Mouse (Mus musculus): ENCODE data around the gene Chn1. TPM values are rescaled to one million over a fixed set of nuclear protein-coding genes. Genes with fewer than 3 reads are reported as not detected.

Chn1 gene
- polyA plus RNA-seq, 1 experiment = 1.7 TPM

DNA sequence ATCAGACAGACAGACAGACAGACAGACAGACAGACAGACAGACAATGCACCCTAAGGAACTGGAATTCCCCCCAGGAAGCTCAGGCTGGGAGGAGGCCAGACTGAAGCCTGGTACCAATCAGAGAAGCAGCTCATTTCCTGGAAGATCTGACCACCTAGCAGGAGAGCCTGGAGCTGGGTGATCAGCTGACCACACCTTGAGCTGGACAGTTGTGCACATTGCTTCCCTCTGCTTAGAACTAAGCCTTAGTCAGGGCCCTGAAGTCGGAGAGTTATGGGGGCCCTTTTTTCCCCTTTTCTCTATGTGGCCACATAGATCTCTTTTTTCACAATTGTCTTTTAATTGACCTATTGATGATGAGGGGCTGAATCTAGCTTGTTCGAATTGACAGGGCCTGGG is 168.0 kb downstream of the Chn1 start:
- 83% methylated on average over 2 of the region's 2 CpGs for WGBS
- no peak overlapping the region for H3K4me3 ChIP-seq (ENCODE audit: low read depth, low read length)
- H3K27ac ChIP-seq (ENCODE audit: insufficient read depth, low read depth, low read length) = no peak overlapping the region
- no peaks in the 10 kb centered on the region for H3K27me3 ChIP-seq (ENCODE audit: control insufficient read depth, insufficient read depth, low read length)
- TF ChIP-seq CTCF (IDR thresholded peaks at IDR 0.05; ENCODE audit: extremely low read depth, insufficient read length, insufficient replicate concordance, low read depth, low read length) (no peak), POLR2A (IDR thresholded peaks at IDR 0.05; ENCODE audit: low read depth, low read length) (no peak)
- H3K36me3 ChIP-seq (ENCODE audit: control insufficient read depth, insufficient read depth, low read length) = no peaks in the 10 kb centered on the region
- H3K4me1 ChIP-seq (ENCODE audit: control insufficient read depth, insufficient read depth, insufficient read length, low read length) = no peaks in the 10 kb centered on the region

DNA sequence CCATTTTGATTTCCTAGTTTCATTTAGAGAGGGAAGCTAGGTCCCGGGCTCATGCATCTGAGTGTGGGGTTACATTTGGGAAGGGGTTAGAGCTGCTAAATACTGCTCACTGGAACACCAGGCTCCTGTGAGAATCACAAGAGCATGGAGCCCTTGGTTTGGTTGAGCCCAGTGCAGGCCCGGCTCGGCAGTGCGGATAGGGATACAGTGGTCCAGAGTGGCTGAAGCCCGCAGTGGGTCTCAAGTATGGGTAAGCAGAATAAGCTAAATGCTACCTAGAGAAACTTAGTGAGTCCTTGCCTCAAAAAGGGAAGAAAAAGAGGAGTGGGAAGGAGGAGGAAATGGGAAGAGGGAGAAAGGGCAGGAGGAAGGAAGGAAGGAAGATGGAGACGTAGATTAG is 168.5 kb downstream of the Chn1 start:
- WGBS = 93% methylated on average over 6 of the region's 6 CpGs
- Histone ChIP-seq H3K27ac (ENCODE audit: insufficient read depth, low read depth, low read length) (no peak overlapping the region), H3K4me1 (ENCODE audit: control insufficient read depth, insufficient read depth, insufficient read length, low read length) (no peaks in the 10 kb centered on the region), H3K4me3 (ENCODE audit: low read depth, low read length) (no peak overlapping the region), H3K36me3 (ENCODE audit: control insufficient read depth, insufficient read depth, low read length) (no peaks in the 10 kb centered on the region), H3K27me3 (ENCODE audit: control insufficient read depth, insufficient read depth, low read length) (no peaks in the 10 kb centered on the region)
- TF ChIP-seq POLR2A (IDR thresholded peaks at IDR 0.05; ENCODE audit: low read depth, low read length) (no peak), CTCF (IDR thresholded peaks at IDR 0.05; ENCODE audit: extremely low read depth, insufficient read length, insufficient replicate concordance, low read depth, low read length) (no peak)

DNA sequence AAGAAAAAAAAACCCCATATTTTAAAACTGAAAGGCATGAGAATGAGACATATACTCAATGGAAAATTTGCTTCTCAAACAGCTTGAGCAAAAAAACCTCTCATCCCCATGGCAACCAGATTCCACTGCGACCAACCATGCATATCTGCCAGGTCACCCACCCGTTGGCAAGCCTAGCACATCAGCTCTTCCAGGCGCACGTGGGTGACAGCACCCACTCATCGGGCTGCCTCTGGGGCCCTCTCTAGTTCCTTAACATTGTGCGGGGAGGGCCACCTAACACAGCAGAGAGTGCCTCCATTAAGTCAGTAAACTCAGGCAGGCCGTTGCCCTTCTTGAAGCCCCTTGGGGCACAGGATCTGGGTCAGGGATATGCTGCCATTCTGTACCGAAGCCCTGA is 170.1 kb downstream of the Chn1 start:
- no peak overlapping the region for H3K4me3 ChIP-seq (ENCODE audit: low read depth, low read length)
- no peak overlapping the region for H3K27ac ChIP-seq (ENCODE audit: insufficient read depth, low read depth, low read length)
- no peaks in the 10 kb centered on the region for H3K27me3 ChIP-seq (ENCODE audit: control insufficient read depth, insufficient read depth, low read length)
- 69% methylated on average over 8 of the region's 8 CpGs for WGBS
- TF ChIP-seq CTCF (IDR thresholded peaks at IDR 0.05; ENCODE audit: extremely low read depth, insufficient read length, insufficient replicate concordance, low read depth, low read length) (no peak), POLR2A (IDR thresholded peaks at IDR 0.05; ENCODE audit: low read depth, low read length) (no peak)
- no peaks in the 10 kb centered on the region for H3K36me3 ChIP-seq (ENCODE audit: control insufficient read depth, insufficient read depth, low read length)
- no peaks in the 10 kb centered on the region for H3K4me1 ChIP-seq (ENCODE audit: control insufficient read depth, insufficient read depth, insufficient read length, low read length)

- TF ChIP-seq POLR2A (IDR thresholded peaks at IDR 0.05; ENCODE audit: low read depth, low read length) = no peak
- no peak for TF ChIP-seq CTCF (IDR thresholded peaks at IDR 0.05; ENCODE audit: extremely low read depth, insufficient read length, insufficient replicate concordance, low read depth, low read length)
- H3K4me3 ChIP-seq (ENCODE audit: low read depth, low read length) = no peak overlapping the region
- 74% methylated on average over 2 of the region's 2 CpGs for WGBS
These were observed 170.6 kb downstream of the Chn1 start for GRCm38 (mm10) chr2:73604579-73604978.

GRCm38 (mm10) chr2:73600650-73601049 is 174.5 kb downstream of the Chn1 start:
- no peaks in the 10 kb centered on the region for H3K4me1 ChIP-seq (ENCODE audit: control insufficient read depth, insufficient read depth, insufficient read length, low read length)
- no peak for TF ChIP-seq POLR2A (IDR thresholded peaks at IDR 0.05; ENCODE audit: low read depth, low read length)
- no peak for TF ChIP-seq CTCF (IDR thresholded peaks at IDR 0.05; ENCODE audit: extremely low read depth, insufficient read length, insufficient replicate concordance, low read depth, low read length)
- no peaks in the 10 kb centered on the region for H3K36me3 ChIP-seq (ENCODE audit: control insufficient read depth, insufficient read depth, low read length)
- H3K4me3 ChIP-seq (ENCODE audit: low read depth, low read length) = no peak overlapping the region
- 32% methylated on average over 2 of the region's 2 CpGs for WGBS
- no peak overlapping the region for H3K27ac ChIP-seq (ENCODE audit: insufficient read depth, low read depth, low read length)
- H3K27me3 ChIP-seq (ENCODE audit: control insufficient read depth, insufficient read depth, low read length) = no peaks in the 10 kb centered on the region

More at GRCm38 (mm10) chr2:73604579-73604978, 170.6 kb downstream of the Chn1 start:
- Histone ChIP-seq H3K27ac (ENCODE audit: insufficient read depth, low read depth, low read length) (no peak overlapping the region), H3K27me3 (ENCODE audit: control insufficient read depth, insufficient read depth, low read length) (no peaks in the 10 kb centered on the region), H3K36me3 (ENCODE audit: control insufficient read depth, insufficient read depth, low read length) (no peaks in the 10 kb centered on the region), H3K4me1 (ENCODE audit: control insufficient read depth, insufficient read depth, insufficient read length, low read length) (no peaks in the 10 kb centered on the region)

GRCm38 (mm10) chr2:73597772-73598171 is 177.4 kb downstream of the Chn1 start:
- 90% methylated on average over 11 of the region's 11 CpGs for whole genome bisulfite sequencing
- Histone ChIP-seq H3K27ac (ENCODE audit: insufficient read depth, low read depth, low read length) (no peak overlapping the region), H3K4me3 (ENCODE audit: low read depth, low read length) (no peak overlapping the region), H3K36me3 (ENCODE audit: control insufficient read depth, insufficient read depth, low read length) (no peaks in the 10 kb centered on the region), H3K4me1 (ENCODE audit: control insufficient read depth, insufficient read depth, insufficient read length, low read length) (peaks cover 2% of the 10 kb centered on the region; the same call in 1 of the 2 replicates), H3K27me3 (ENCODE audit: control insufficient read depth, insufficient read depth, low read length) (no peaks in the 10 kb centered on the region)
- no peak for TF ChIP-seq CTCF (IDR thresholded peaks at IDR 0.05; ENCODE audit: extremely low read depth, insufficient read length, insufficient replicate concordance, low read depth, low read length)
- TF ChIP-seq POLR2A (IDR thresholded peaks at IDR 0.05; ENCODE audit: low read depth, low read length) = no peak

GRCm38 (mm10) chr2:73596786-73597185 is 178.4 kb downstream of the Chn1 start:
- H3K4me1 ChIP-seq (ENCODE audit: control insufficient read depth, insufficient read depth, insufficient read length, low read length) = peaks cover 2% of the 10 kb centered on the region; the same call in 1 of the 2 replicates
- TF ChIP-seq POLR2A (IDR thresholded peaks at IDR 0.05; ENCODE audit: low read depth, low read length) (no peak), CTCF (IDR thresholded peaks at IDR 0.05; ENCODE audit: extremely low read depth, insufficient read length, insufficient replicate concordance, low read depth, low read length) (no peak)
- no peaks in the 10 kb centered on the region for H3K27me3 ChIP-seq (ENCODE audit: control insufficient read depth, insufficient read depth, low read length)
- 12% methylated on average over 9 of the region's 9 CpGs for WGBS
- no peak overlapping the region for H3K27ac ChIP-seq (ENCODE audit: insufficient read depth, low read depth, low read length)
- H3K4me3 ChIP-seq (ENCODE audit: low read depth, low read length) = no peak overlapping the region
- no peaks in the 10 kb centered on the region for H3K36me3 ChIP-seq (ENCODE audit: control insufficient read depth, insufficient read depth, low read length)
